Mouse (Mus musculus) C2C12 (cell line): ENCODE measurements around the gene Ccnjl.

Experiments
- CTCF ChIP-seq: IDR thresholded peaks from one replicate; pipeline ENCODE4 v1.5.1; 2011; ENCODE audit not compliant: control insufficient read depth, insufficient read depth, insufficient read length
- FOSL1 ChIP-seq: IDR thresholded peaks from one replicate; pipeline ENCODE4 v1.8.0; 2011; ENCODE audit warnings: mild to moderate bottlenecking, low read length; ENCODE audit not compliant: poor library complexity, insufficient read depth, severe bottlenecking
- MAX ChIP-seq: IDR thresholded peaks from one replicate; pipeline ENCODE4 v1.6.1; 2011; ENCODE audit warnings: mild to moderate bottlenecking, control low read depth
- MYOD1 ChIP-seq: IDR thresholded peaks from one replicate; pipeline ENCODE4 v1.6.1; 2011; ENCODE audit warnings: low read depth; ENCODE audit not compliant: control insufficient read depth, insufficient read length
- MYOG ChIP-seq: IDR thresholded peaks from one replicate; pipeline ENCODE4 v1.6.1; 2011; ENCODE audit not compliant: control insufficient read depth, insufficient read length; ENCODE audit errors: extremely low read depth

DNA sequence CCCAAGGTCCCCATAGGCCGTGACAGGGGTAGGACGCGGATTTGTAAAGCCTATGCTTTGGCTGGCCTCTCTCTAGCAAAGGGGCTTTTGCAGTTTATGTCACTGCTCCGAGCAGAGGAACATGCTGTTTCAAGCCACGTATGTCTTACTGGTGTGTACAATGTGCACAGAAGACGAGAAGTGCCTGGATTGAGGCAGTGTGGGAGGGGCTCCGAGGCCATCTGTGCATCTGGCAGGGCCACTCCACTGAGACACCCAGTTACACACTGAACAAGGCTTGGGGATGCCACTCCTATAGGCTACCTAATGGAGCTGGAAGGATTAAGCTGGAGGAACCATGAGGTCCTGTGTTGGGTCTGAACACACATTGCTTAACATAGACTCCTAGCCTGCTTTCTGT, 89.8 kb downstream of the Ccnjl start:
- TF ChIP-seq CTCF (no peak), MAX (no peak), MYOG (no peak), MYOD1 (no peak), FOSL1 (no peak)
